Mouse (Mus musculus) cerebellum, adult 8-10 months (tissue): ENCODE results near the gene Anks1.
A peak's percentile ranks its signal among the peaks of the same experiment; 100 is the strongest.

ENCODE experiments used
- DNase-seq: peaks from one replicate; pipeline ENCODE4 v3.0.0; 2022

The Anks1 gene

DNA sequence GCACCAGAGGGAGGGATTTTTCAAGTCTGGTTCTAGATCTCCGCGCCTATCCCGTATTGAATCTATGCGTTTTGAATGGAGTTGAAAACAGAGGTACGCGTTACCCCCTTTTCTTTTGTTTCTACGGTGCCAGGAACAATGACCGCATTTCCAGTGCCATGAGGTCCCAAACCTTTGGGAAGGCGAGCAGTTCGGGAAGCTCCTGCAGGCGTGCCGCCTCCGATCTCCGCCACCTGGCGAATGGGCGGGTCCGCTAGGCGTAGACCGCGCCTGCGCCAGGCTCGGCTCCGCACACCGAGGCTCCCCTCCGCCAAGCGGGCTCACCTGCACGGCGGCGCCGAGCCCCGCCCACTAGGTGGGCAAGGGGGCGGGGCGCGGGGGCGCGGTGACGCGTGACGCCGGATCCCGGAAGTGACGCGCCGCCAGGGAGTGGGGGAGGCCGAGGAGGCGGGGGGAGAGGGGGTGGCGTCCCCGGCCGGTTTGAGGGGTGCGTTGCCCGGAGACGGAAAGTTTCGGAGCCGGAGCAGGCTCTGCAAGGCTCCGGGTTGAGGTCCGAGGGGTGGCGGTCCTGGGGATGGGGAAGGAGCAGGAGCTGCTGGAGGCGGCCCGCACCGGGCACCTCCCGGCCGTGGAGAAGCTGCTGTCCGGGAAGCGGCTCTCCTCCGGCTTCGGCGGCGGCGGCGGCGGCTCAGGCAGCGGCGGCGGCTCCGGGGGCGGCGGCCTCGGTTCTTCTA, at the start of gene Anks1:
Anks1 (plus strand) TSS at position 419 of the 734 bp plus-strand sequence.
- peak; percentile 87 for DNase-seq

DNA sequence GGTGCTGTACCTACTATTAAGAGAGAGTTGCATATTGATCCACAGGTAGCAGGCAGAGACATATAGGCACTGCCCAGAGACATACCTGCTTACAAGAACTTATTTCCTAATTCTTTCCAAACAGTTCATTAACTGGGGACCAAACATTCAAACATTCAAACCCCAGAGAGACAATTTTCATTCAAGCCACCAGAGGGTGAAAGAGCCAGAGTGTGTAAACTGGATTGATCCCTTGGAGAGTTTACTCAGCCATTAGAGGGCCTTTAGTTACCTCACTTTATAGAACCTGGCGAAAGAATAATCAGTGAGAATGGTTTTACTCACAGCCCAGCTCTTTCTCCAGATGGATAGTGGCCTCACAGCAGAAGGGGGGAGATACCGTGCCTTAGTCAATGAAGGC, 43.6 kb upstream of the Anks1 start:
- no peak for DNase-seq

DNA sequence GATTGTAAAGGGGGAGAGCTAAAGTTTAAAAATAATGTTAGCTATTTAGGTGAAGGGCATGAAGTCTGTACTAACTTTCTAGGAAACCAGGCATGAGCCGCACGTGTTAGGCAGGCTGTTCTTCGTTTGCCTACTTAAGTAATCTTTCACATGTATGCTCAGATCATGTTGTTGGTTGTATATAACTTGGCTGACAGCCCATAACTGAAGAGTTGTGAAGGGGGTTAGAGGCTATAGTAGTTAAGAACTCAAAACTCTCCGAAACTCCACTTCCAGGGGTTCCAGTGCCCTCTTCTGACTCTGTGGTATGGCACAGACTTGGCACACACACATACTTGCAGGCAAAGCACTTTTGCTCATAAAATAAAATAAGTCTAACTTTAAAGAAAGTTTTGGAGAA, 42.4 kb upstream of the Anks1 start:
- no peak for DNase-seq

DNA sequence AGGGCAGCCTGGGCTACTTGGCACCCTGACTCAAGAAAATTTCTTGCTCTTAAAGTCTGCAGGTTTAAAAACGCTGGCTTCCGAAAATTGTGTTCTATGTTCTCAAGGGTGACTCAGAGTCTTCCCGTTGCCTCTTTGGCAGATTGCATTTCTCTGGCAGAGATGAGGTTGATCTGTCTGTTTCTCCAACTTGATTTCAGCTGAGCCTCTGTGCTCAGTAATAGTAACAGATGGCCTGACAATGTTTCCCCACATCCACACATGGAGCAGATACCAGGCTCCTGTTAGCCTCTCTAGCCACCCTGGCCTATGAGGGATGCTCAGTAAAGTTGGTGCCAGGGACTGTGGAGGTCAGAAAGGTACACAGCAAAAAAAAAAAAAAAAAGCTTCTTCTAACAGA, 37.3 kb upstream of the Anks1 start:
- peak; percentile 57 for DNase-seq

DNA sequence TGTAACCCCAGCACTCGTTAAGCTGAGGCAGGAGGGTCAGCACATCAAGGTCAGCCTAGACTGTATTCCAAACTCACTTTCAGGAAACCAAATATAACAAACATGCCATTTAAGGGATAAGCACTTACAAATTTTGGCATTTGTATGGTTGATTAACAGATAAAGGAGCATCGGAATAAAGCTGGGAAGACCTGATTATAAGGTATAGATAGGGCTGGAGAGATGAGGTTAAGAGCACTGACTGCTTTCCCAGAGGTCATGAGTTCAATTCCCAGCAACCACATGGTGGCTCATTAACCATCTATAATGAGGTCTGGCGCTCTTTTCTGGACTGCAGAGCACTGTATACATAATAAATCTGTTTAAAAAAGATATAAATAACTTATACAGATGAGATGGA, 35.5 kb upstream of the Anks1 start:
- DNase-seq, result no peak

DNA sequence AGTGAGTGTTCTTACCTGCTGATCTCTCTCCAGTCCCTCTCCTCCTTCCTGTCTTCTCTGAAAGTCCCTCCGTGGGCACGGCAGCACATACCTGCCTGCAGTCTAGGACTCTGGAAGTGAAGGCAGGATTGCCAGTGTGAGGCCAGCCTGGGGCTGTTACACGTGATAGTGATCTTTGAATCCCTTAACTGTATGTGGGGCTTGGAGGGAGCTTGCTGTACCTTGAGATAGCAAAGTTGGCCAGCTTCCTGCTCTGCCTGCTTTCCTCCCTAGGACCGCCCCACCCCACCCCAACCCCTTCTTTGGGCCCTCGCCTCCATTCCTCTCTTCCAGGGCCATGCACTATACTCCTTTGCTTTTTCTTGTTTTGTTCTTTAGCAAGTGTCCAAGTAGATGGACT, 34.6 kb upstream of the Anks1 start:
- no peak for DNase-seq

DNA sequence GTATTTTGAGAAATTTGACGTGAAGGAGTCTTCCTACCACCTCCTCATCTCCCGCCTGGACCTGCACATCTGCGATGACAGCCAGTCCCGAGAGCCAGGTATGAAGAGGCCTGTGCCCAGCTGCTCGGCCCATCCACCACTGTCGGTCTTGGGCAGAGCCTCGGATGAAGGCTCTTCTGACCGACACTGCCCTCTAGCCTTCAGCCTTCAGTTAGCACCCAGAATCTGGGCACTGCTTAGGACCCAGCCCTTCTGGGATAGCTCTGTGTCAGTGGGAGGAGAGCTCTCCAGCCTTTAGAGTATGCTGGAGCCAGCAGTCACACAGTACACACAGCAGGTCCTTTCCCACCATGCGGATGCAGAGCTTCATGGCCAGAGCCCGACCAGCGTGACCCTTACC, 27.6 kb upstream of the Anks1 start:
- DNase-seq, result no peak

DNA sequence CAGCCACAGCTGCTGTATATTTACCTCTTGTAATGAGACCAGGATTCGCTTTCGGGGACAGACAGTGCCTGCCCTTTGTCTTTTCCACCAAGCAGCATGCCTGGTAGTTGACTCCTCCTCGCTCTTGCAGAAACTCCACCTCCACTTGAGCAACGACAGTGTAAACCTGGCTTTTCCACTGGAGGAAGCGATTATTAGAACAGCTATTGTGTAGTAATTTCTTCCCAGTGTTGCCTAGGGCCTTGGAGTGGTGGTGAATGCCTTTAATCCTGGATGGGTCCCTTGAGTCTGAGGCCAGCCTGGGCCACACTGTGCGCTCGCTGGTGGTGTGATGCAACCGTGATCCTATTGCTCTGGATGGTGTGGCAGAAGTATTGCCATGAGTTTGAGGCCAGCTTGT, 26.0 kb upstream of the Anks1 start:
- DNase-seq, result no peak

DNA sequence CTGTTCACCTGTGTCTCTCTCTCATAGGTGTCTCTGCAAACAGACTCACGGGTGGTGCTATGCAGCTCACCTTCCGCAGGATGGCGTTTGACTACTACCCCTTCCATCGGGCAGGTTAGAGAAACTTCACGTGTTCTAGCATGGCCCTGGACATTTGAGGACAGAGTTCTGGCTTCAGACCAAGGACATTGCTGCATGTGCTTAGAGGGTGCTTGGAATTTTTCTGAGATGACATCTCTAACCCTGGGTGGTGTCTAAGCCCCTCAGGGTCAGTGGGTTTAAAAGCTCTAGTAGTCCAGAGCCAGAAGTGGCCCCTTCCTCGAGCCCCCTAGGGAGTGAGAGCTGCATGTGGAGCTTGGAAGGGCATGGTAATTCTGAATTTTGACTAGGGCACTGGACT, 25.1 kb upstream of the Anks1 start:
- no peak for DNase-seq

DNA sequence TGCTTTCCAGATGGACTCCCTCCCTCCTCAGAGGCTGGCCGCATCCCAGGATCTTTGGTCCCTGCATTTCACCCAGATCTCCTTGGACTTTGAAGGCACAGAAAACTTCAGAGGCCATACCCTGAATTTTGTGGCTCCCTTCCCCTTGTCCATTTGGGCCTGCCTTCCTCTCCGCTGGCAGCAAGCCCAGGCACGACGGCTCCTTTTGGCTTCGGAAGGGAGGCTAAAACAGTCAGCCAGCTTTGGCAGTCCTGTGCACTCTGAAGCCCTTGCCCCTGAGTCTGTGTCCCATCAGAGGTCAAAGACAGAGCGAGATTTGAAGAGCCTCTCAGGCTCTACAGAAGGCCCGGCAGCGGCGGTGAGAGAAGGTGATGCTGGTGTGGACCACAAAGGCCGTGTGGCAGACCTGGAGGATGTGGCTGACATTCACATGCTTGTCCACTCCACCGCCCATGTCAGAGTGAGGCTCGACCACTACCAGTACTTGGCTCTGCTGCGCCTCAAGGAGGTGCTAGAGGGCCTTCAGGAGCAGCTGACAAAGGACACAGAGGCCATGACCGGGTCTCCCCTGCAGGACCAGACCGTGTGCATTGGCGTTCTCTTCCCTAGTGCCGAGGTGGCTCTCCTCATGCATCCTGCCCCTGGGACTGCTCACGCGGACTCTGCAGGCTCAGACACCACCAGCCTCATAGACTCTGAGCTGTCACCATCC, 22.5 kb upstream of the Anks1 start:
- DNase-seq, result peak; percentile 25

DNA sequence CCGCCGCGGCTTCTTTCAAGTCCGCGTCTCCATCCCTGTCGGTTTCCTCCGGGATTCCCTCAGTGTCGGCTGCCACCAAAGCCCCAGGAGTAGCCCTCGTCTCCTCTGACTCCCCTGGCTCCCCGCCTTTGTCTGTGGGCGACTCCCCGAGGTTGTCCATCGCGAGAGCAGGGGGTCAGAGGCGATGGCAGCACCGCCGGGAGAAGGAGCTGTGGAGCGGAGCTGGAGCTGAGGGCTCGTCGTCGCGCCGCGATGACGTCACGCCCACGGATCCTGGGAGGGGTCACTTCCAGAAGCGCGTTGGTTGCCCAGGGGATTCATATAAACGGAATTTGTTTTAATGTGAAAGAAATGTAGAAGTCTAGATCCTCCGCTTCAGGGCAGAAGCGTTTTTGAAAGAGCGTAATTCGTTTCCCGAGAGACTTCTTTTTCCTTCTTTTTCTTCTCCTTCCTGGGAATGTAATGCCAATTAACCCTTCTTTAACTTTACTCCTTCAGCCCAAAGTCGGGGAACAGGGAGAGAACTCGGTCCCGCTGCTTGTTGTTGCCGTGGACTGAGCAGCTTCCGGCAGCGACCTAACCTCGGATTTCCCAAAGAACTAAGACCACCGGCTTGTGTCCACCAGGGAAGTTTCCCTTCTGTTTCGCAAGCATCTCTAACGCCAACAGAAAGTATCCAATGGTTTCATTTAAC, 1.4 kb upstream of the Anks1 start:
- DNase-seq, result peak; percentile 94

DNA sequence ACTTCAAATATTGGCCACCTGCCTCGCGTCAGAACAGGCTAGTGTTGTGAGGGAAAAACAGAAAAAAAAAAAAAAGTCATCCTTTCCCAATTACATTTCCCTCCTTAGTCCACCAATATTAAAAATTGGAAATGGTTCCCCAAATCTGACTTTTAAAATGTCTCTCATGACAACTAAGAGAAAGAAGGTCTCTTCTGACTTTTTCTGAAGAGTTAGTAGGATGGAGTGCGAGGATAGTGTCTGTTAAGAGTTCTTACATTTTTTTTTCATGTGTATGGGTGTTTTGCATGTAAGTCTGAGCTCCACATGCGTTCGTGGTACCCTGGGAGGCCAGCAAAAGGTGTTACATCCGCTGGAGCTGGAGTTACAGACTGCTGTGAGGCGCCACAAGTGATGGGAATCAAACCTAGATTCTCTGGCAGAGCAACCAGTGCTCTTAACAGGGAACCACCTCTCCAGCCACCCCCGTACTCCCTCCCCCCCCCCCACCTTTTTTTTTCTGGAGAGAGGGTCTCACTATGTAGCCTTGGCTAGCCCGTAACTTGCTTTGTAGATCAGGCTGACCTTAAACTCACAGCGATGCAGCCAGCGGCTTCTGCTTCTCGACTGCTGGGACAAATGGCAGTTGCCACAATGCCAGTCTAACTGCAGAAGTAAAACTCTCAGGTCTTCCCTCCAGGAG, 759 bp upstream of the Anks1 start:
- DNase-seq, result peak; percentile 22

DNA sequence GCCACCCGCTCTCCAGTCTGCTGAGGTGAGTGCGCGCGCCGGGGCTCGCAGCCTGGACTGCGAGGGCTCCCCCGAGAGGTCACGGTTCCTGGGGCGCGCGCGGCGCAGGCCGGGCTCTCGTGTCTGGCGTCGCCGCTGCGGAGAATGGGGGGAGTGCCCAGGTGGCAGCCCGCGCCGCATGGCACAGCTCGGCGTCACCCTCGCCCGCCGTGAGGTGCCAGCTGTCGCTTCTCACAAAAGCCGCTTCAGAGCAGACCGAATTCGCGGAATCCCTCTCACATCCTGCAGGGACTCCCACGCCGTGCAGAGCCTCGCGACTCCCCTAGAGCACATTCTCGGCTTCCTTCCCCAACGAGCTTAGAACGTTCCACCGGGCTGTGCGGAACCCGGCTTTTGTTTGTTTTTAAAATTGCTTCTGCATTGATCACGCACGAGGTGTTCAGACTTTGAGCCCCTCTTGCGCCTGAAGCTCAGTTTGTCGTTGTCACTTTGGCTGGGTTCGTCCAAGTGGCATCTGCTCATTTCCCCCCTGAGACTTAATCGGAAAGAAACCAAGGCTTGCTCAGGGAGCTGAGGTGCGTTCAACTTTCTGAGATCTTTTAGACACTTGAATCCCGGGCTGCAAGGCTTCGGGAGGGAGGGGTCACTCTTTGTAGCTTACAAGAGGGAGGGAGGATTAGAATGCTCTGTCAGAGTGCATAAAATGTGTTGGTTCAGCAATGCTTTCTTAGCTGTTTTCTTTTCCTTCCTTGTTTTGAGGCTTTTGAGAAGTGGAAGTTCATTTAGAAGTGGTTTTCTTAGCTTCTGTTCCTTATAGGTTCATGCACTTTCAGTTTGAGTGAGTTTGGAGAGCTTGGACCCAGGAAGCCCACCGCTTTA, 755 bp downstream of the Anks1 start, which contains the start of gene Taf11:
Taf11 (minus strand) TSS at position 223 of the 879 bp plus-strand sequence.
- peak; percentile 78 for DNase-seq

DNA sequence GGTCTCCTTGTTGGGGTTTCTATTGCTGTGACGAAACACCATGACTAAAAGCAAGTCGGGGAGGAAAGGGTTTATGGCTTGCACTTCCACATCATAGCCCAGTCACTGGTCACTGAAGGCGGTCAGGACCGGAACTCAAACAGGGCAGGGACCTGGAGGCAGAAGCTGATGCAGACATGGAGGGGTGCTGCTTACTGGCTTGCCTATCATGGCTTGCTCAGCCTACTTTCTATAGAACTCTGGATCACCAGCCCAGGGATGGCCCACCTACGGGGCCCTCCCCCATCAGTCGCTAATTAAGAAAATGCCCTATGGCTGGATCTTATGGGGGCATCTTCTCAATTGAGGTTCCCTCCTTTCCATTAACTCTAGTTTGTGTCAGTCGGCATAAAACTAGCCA, 2.3 kb downstream of the Anks1 start:
- no peak for DNase-seq

DNA sequence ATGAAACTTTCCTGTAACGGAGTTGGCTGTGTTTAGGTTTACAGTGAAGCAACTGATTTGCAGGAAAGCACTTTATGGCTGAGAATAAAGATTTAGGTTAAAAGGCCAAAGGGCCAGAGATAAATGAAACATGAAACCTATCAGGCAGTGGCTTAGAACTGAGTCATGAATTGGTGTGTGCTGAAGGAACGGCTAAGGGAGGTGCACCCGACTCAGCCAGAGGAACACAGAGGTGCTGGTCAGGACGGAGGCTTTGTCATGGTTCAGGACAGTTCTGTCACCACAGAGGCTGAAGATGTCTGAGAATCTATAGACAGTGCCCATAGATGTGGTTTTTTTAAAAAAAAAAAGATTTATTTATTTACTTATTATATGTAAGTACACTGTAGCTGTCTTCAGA, 5.6 kb downstream of the Anks1 start:
- DNase-seq, result no peak

DNA sequence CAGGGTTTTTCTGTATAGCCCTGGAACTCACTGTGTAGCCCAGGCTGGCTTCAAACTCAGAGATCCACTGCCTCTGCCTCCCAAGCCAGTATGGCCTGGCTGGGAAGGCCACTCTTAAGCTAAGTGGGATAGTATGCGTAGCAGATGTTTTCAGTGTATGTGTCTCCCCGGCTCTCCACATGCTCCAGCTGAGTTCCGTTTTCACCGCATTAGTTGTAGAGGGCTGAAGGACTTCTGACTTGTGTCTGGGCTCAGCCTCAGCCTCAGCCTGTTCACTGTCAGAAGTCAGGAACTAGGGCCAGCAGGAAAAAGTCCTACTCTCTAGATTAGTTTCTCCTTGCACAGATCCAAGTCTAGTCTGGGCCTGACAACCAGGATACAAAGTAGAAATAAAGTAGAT, 7.3 kb downstream of the Anks1 start:
- DNase-seq, result no peak

DNA sequence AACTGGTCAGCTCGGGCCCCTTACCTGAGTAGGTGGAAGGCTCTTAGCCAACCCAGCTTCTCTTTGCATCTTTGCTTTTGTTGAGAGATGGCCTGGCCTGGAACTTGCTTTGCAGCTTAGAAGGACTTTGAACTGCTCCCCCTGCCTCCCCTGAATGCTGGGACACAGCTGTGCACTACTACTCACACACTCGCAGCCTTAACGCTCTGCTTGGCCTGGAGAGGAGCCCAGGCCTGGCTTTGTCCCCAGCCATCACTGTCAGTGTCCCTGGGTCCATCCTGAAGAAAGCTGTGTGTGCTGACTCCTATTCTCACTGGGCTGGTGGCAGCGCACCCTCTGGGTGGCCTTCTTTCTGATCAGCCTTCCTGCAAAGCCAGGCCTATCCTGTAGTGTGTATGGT, 11.6 kb downstream of the Anks1 start:
- DNase-seq, result no peak

DNA sequence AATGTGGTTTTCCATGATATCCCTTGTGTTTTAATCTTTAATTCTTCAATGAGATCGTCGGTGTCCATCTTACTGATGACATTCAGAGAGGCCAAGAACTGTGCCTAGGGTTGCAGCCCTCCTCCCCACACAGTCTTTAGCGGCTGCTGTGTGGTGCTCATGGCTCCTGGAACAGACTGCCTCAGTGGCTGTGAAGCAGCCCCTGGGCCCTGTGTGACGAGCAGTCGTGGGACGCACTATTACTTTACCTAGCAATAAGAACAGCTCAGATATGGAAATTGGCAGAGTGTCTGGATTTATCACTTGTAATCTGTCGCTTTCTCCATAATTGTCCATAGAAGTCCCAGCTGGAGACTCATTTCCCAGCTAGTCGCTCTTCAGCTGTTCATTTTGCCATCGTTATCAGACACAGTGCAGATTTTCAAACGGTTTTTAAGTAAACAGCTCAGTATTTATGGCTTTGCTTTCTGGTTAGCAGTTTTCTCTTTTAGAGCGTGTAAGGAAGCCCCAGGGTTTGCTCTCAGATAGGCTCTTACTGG, 13.1 kb downstream of the Anks1 start:
- DNase-seq, result no peak

DNA sequence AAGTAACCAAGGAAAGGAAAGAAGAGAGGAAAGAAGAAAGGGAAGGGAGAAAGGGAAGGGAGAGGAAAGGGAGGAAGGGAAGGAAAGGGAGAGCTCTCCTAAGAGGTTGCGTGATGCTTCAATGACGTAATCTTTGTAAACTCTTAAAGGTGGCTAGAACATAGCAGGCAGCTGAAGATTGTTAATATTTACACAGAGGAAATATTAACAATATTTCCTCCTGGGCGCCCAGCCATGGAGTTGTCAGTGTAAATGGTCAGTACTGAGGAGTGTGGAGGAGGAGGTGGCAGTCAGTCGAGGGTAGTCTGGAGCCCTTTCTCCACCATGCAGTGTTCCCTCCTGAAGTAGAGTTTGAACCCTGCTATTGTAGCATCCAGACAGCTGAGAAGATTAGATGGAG, 15.9 kb downstream of the Anks1 start:
- no peak for DNase-seq

DNA sequence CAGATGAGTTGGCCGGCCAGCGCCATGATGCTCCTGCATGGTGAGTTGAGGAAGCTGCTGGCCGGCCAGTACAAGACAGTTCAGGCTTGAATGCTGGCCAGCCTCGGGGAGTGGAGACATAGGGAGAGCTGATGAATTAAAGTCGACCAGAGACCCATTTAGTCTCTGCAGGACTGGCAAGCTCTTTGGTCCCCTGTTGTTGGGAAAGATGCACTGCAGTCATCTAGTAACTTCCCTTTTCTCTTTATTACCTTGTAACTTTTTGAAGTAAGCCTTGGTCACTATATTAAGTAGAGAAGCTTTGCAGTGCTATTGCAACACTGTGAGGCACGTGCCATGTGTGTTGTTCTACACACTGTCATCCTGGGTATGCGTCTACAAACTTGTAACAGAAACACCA, 16.4 kb downstream of the Anks1 start:
- no peak for DNase-seq

DNA sequence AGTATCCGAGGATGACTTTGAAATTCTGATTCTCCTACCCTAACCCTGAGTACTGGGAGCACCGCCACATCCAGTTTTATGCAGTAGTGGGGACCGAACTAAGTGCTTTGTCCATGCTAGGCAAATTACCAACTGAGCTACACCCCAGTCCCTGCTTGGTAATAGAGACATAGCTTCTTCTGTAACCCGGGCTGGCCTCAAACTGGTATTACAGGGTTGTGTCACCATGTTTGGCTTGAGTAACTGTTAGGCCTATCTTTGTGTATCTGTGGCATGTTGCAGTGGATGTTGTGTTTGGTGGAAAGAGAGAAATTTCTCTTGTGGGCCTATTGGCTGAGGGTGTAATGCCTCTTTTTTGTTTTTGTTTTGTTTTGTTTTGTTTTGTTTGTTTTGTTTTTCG, 21.2 kb downstream of the Anks1 start:
- no peak for DNase-seq

DNA sequence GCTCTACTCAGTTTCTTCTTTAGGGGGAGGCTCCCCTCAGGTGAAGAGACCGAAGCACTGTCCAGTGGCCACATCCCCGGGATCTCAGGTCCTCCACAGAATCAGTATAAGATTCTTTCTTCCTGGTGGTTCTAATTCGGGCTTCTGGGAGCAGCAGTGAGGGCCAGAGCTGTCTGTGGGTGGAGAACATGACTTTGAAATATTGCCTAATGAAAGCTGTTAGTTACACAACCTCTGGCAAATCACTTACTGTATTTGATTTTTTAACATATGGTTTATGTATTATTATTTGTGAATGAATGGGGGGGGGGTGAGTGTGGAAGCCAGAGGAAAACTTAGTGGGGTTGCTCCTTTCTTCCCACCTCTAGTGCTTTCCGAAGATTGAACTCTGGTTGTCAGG, 22.7 kb downstream of the Anks1 start:
- DNase-seq, result no peak
